Mouse (Mus musculus) kidney, embryonic 16.5 days (tissue): Measurements from ENCODE around the gene Tmem200c. TPM values are rescaled to one million over a fixed set of nuclear protein-coding genes. Genes with fewer than 3 reads are reported as not detected.

Source experiments
- ATAC-seq: fragments of 200-750 bp; cut with Nextera tagmentation; 2 replicates; pipeline ENCODE4 v1.8.0; 2017; ENCODE audit warnings: moderate TSS enrichment; ENCODE audit not compliant: low FRiP score, low TSS enrichment
- H3K27ac ChIP-seq: fragments of 300-500 bp; sonication (generic); 2 replicates; pipeline ENCODE4 v1.5.1; 2014; ENCODE audit warnings: low read length
- H3K27me3 ChIP-seq: fragments of 300-500 bp; sonication (generic); 2 replicates; pipeline ENCODE4 v1.6.1; 2014; ENCODE audit warnings: low read length, control low read depth, mixed read lengths; ENCODE audit not compliant: insufficient read depth
- H3K36me3 ChIP-seq: fragments of 300-500 bp; sonication (generic); 2 replicates; pipeline ENCODE4 v1.6.1; 2014; ENCODE audit warnings: low read length, control low read depth, mixed read lengths; ENCODE audit not compliant: insufficient read depth
- H3K4me1 ChIP-seq: fragments of 300-500 bp; sonication (generic); 2 replicates; pipeline ENCODE4 v1.6.1; 2014; ENCODE audit warnings: low read length, control low read depth, mixed read lengths; ENCODE audit not compliant: insufficient read depth
- H3K4me2 ChIP-seq: fragments of 300-500 bp; sonication (generic); replicated peaks from 2 replicates; pipeline ENCODE4 v1.6.1; 2014; ENCODE audit warnings: low read depth, low read length
- H3K4me3 ChIP-seq: fragments of 300-500 bp; sonication (generic); 2 replicates; pipeline ENCODE4 v1.5.1; 2014; ENCODE audit warnings: mild to moderate bottlenecking, low read length
- H3K9ac ChIP-seq: fragments of 300-500 bp; sonication (generic); replicated peaks from 2 replicates; pipeline ENCODE4 v1.6.1; 2014; ENCODE audit warnings: low read length
- H3K9me3 ChIP-seq: fragments of 300-500 bp; sonication (generic); 2 replicates; pipeline ENCODE4 v1.6.1; 2016; ENCODE audit warnings: low read length, control low read depth
- WGBS: fragments of 180-500 bp; shearing (Covaris S2); extraction: QIAGEN DNeasy Blood & Tissue Kit; methylation state at CpG from one replicate; pipeline ENCODE4 v1.1.7; 2014; 5-methylcytosine and 5-hydroxymethylcytosine counted together
- polyA plus RNA-seq: library from polyadenylated mRNA; unstranded; fragments of >200 nt; fragmentation: Nextera tagmentation; extraction: Ambion mirVana; gene quantifications from 2 replicates; pipeline ENCODE4 v1.2.1, GENCODE M21; 2015

Tmem200c gene
- polyA plus RNA-seq, 1 experiment from 2014 or later, result 0.52 TPM

DNA sequence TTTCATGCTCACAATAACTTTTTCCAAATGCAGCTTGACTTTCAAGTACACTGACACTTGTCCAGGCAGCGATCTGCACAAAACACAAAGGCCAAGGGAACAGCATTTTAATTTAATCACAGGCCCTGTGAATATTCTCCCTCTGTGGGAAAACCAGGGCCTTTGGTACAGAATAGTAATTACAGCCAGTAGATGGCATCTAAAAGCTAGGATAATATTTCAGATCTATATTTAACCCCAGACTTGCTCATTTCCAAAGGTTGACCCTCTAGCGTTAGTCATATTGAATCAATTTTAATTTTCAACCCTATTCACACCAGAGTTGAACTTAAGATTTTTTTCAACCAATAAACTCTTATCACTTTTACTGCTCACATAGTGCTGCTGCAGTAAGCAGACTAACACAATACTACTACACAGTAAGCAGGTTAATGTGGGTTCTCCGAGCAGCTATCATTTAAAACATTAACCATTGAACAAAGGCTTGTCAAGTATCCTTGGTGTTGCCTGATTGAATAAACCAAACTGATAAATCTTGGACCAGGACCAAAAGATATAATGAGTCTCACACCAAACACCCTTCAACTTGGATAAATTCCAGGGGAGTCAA is 57.2 kb downstream of the Tmem200c start:
- Histone ChIP-seq H3K36me3 (no peaks in the 10 kb centered on the region), H3K4me3 (no peak overlapping the region), H3K4me2 (no peak overlapping the region), H3K9me3 (no peaks in the 10 kb centered on the region), H3K9ac (no peak overlapping the region), H3K27ac (no peak overlapping the region), H3K27me3 (0 out of 2 replicates have a peak, but pooled peaks cover 3% of the 10 kb centered on the region), H3K4me1 (no peaks in the 10 kb centered on the region)
- ATAC-seq, result no peak
- 73% methylated on average over 3 of the region's 3 CpGs for WGBS

DNA sequence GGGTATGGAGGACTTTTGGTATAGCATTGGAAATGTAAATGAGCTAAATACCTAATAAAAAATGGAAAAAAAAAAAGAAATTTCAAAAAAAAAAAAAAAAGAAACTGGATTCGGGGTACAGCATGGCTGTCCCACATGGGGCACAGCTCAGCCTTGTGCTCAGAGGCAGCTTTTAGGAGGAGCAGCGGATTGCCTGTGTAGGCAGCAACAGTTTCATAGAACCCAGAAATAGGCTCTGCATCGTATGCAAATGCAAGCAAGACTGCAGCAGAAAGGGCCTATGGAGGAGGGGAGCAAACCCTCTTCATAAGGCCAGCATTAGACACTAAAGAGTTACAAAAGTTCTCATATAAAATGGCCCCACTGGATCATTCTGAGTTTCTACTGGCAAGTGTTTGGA is 64.2 kb downstream of the Tmem200c start:
- Histone ChIP-seq H3K27ac (no peak overlapping the region), H3K4me3 (no peak overlapping the region), H3K9ac (no peak overlapping the region), H3K36me3 (no peaks in the 10 kb centered on the region), H3K9me3 (no peaks in the 10 kb centered on the region), H3K4me1 (no peaks in the 10 kb centered on the region), H3K27me3 (no peaks in the 10 kb centered on the region), H3K4me2 (no peak overlapping the region)
- 93% methylated on average over 3 of the region's 3 CpGs for WGBS
- no peak for ATAC-seq

Other genes with a start within 250 kb of the Tmem200c start
- 27.4 and 29.1 TPM in 2 replicates for gene Epb41l3, start 249.1 kb downstream of the Tmem200c start, polyA plus RNA-seq